Mouse (Mus musculus): ENCODE measurements around the gene Mrps21. TPM values are rescaled to one million over a fixed set of nuclear protein-coding genes. Genes with fewer than 3 reads are reported as not detected.

Mrps21 gene
- total and polyA plus RNA-seq, 3 experiments: 251 to 557 (median 317) TPM

DNA sequence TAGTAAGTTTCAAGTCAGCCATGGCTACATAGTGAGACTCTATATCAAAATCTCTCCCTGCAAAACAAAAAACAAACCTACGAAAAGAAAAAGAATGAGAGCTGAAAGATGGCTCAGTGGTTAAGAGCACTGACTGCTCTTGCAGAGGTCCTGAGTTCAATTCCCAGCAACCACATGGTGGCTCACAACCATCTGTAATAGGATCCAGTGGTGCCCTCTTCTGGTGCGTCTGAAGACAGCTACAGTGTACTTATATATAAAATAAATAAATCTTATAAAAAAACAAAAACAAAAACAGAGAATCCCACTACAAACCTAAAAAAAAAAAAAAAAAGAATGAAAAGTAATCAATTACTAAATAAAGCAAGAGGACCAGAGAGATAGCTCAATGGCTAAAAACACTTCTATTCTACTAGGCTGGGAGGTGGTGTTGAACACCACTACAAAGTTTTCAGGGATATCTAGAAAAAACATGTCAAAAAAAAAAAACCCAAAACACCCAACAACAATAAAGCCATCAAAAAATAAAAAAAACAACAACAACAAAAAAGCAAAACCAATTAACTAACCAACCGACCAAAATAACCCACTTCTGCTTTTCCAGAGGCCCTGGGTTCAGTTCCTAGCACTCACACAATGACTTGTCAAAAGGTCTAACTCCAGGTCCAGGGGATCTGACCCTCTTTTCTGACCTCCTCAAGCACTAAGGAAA, 28.7 kb downstream of the Mrps21 start:
- Histone ChIP-seq H3K36me3 (replicated peaks in 1 of 2; ENCODE audit: control insufficient read depth in 1 of 2, insufficient read depth in 1 of 2, low read length in 1 of 2) (peaks cover 48 to 91% of the 10 kb centered on the region in 2 experiments), H3K79me2 (replicated peaks; ENCODE audit: control insufficient read depth, extremely low read depth, insufficient read depth, poor library complexity, severe bottlenecking) (no peaks in the 10 kb centered on the region), H3K4me3 (replicated peaks in 1 of 3; ENCODE audit: low read depth in 2 of 3, low read length in 2 of 3, poor library complexity in 1 of 3) (no peak overlapping the region), H3K9ac (ENCODE audit: insufficient read depth, low read depth) (no peak overlapping the region), H3K4me2 (ENCODE audit: insufficient read depth, low read depth, poor library complexity, severe bottlenecking) (no peak overlapping the region), H3K9me3 (replicated peaks; ENCODE audit: low read length) (no peaks in the 10 kb centered on the region), H3K27me3 (replicated peaks) (no peaks in the 10 kb centered on the region), H3K4me1 (ENCODE audit: control insufficient read depth in 1 of 2, insufficient read depth in 2 of 2) (peaks cover 0 to 6% of the 10 kb centered on the region in 2 experiments; a peak in 2 of 4 replicates), H3K27ac (ENCODE audit: insufficient read depth, low read depth) (no peak overlapping the region)
- no peak for DNase-seq (ENCODE audit: extremely low read depth)
- in situ Hi-C loops (cut with MboI; ENCODE audit: low pct_ligation_motif_present, low pct_unique_long_range_greater_than_20kb, low sequenced_read_pairs): no loop called here
- dilution Hi-C loops (cut with MboI; ENCODE audit: extremely low pct_ligation_motif_present, extremely low pct_unique_long_range_greater_than_20kb, low sequenced_read_pairs): no loop called here
- TF ChIP-seq NELFE (IDR thresholded peaks at IDR 0.05; ENCODE audit: low read depth, low read length) (no peak), MAZ (IDR thresholded peaks at IDR 0.05; ENCODE audit: low read depth, low read length) (no peak), CTCF (conservative IDR thresholded peaks at IDR 0.05 in 1 of 2, IDR thresholded peaks at IDR 0.05 in 1 of 2; ENCODE audit: low read depth in 2 of 2, low read length in 2 of 2) (peak in 1 of 2 experiments; percentile 20; a peak in 2 of 4 replicates), PAX5 (IDR thresholded peaks at IDR 0.05; ENCODE audit: low read length) (no peak)

DNA sequence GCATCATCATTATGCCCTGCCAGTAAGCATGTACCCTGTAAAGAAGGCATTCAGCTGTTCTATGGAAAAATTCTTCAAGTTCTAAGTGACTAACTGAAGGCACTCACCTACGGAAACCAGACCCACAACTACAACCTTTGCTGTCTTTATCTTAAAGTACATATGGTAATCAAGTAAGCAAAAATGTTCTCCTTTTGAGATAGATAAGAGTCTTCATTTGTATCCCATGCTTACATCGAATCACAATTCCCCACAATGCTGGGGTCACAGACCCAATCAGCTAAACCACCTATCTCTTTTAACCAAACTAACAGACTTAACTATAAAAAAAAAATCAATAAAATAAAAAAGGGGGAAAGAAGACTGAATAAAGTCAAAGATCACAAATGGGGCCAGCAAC, 32.1 kb downstream of the Mrps21 start:
- in situ Hi-C loops (cut with MboI; ENCODE audit: low pct_ligation_motif_present, low pct_unique_long_range_greater_than_20kb, low sequenced_read_pairs) (no loop called here), dilution Hi-C loops (cut with MboI; ENCODE audit: extremely low pct_ligation_motif_present, extremely low pct_unique_long_range_greater_than_20kb, low sequenced_read_pairs) (no loop called here)
- Histone ChIP-seq H3K27me3 (replicated peaks) (no peaks in the 10 kb centered on the region), H3K9me3 (replicated peaks; ENCODE audit: low read length) (no peaks in the 10 kb centered on the region), H3K9ac (ENCODE audit: insufficient read depth, low read depth) (no peak overlapping the region), H3K27ac (ENCODE audit: insufficient read depth, low read depth) (no peak overlapping the region), H3K4me2 (ENCODE audit: insufficient read depth, low read depth, poor library complexity, severe bottlenecking) (no peak overlapping the region), H3K4me1 (ENCODE audit: control insufficient read depth in 1 of 2, insufficient read depth in 2 of 2) (peaks cover 0 to 6% of the 10 kb centered on the region in 2 experiments; a peak in 2 of 4 replicates), H3K36me3 (replicated peaks in 1 of 2; ENCODE audit: control insufficient read depth in 1 of 2, insufficient read depth in 1 of 2, low read length in 1 of 2) (peaks cover 48 to 87% of the 10 kb centered on the region in 2 experiments), H3K4me3 (replicated peaks in 1 of 3; ENCODE audit: low read depth in 2 of 3, low read length in 2 of 3, poor library complexity in 1 of 3) (no peak overlapping the region), H3K79me2 (replicated peaks; ENCODE audit: control insufficient read depth, extremely low read depth, insufficient read depth, poor library complexity, severe bottlenecking) (no peaks in the 10 kb centered on the region; the same call in 1 of the 2 replicates)
- TF ChIP-seq CHD1 (IDR thresholded peaks at IDR 0.05; ENCODE audit: low read depth, low read length): no peak
- TF ChIP-seq EP300 (IDR thresholded peaks at IDR 0.05; ENCODE audit: low read length): no peak
- no peak for TF ChIP-seq POLR2A (IDR thresholded peaks at IDR 0.05; ENCODE audit: low read depth, low read length)
- no peak for TF ChIP-seq USF2 (conservative IDR thresholded peaks at IDR 0.05; ENCODE audit: low read depth, low read length)
- no peak for TF ChIP-seq RAD21 (IDR thresholded peaks at IDR 0.05; ENCODE audit: low read depth, low read length)
- no peak for TF ChIP-seq CHD2 (IDR thresholded peaks at IDR 0.05; ENCODE audit: low read length)
- TF ChIP-seq NRF1 (IDR thresholded peaks at IDR 0.05; ENCODE audit: low read depth, low read length): no peak
- no peak for TF ChIP-seq MAZ (IDR thresholded peaks at IDR 0.05; ENCODE audit: low read depth, low read length)
- TF ChIP-seq SIN3A (IDR thresholded peaks at IDR 0.05; ENCODE audit: low read length): no peak
- no peak for TF ChIP-seq BHLHE40 (IDR thresholded peaks at IDR 0.05; ENCODE audit: low read depth, low read length)
- no peak for TF ChIP-seq UBTF (IDR thresholded peaks at IDR 0.05; ENCODE audit: low read depth, low read length)
- no peak for TF ChIP-seq MYC (IDR thresholded peaks at IDR 0.05; ENCODE audit: low read depth, low read length)
- no peak for TF ChIP-seq TCF12 (IDR thresholded peaks at IDR 0.05; ENCODE audit: low read depth, low read length)
- TF ChIP-seq ZMIZ1 (IDR thresholded peaks at IDR 0.05; ENCODE audit: low read depth, low read length): no peak
- TF ChIP-seq SMC3 (IDR thresholded peaks at IDR 0.05; ENCODE audit: low read depth, low read length): no peak
- TF ChIP-seq MAFK (IDR thresholded peaks at IDR 0.05; ENCODE audit: insufficient replicate concordance, low read length): no peak
- no peak for TF ChIP-seq MAX (IDR thresholded peaks at IDR 0.05; ENCODE audit: low read length)
- no peak for DNase-seq (ENCODE audit: extremely low read depth)
